Mouse (Mus musculus): ENCODE measurements around the gene Banf2.

DNA sequence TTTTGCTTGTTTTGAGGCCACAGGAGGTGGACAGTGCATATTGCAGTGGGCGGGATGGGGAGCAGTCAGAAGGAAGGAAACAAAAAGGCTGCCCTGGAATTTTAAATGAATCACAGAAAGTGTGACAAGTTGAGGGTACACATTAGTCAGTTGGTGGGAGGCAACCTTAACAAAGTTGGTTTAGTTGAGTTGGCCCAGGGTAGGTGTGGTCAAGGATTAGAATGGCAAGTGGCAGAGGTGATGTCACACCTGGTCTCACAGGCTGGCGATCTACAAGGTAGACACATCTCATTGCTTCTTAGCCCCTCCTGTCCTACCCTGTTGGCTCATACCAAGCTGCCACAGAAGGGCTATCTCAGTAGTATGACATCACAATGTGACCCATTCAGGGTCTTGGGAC is at the start of gene Banf2:
- TF ChIP-seq CTCF (conservative IDR thresholded peaks at IDR 0.05; ENCODE audit: low read length) (no peak), POU5F1 (IDR thresholded peaks at IDR 0.05; ENCODE audit: borderline replicate concordance, low read length) (no peak), NANOG (IDR thresholded peaks at IDR 0.05; ENCODE audit: borderline replicate concordance, low read length) (no peak)
